Mouse (Mus musculus): Measurements from ENCODE around the gene Zswim4. TPM values are rescaled to one million over a fixed set of nuclear protein-coding genes. Genes with fewer than 3 reads are reported as not detected.

Gene Zswim4
- total RNA-seq, 2 experiments from 2014 or later: 9.5 to 9.8 TPM

DNA sequence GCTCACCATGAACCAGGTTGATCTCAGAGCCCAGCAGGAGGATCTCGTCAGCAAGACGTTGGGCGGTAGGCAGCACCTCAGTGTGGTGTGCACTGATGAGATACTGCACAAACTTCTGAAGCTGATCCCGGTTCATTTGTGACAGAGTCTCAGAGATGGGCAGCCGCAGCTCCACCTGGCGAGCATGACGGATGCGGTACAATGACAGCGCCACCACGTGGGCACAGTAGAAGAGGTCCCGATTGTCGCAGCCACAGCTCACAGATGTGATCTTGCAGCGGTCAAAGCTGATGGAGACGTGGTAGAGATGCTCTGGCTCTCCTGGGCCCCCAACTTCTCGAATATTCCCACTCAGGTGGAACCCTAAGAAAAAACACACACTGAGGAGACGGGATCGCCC is 6.1 kb downstream of the Zswim4 start:
- DNase-seq (ENCODE audit: low spot score in 2 of 2): no peak

DNA sequence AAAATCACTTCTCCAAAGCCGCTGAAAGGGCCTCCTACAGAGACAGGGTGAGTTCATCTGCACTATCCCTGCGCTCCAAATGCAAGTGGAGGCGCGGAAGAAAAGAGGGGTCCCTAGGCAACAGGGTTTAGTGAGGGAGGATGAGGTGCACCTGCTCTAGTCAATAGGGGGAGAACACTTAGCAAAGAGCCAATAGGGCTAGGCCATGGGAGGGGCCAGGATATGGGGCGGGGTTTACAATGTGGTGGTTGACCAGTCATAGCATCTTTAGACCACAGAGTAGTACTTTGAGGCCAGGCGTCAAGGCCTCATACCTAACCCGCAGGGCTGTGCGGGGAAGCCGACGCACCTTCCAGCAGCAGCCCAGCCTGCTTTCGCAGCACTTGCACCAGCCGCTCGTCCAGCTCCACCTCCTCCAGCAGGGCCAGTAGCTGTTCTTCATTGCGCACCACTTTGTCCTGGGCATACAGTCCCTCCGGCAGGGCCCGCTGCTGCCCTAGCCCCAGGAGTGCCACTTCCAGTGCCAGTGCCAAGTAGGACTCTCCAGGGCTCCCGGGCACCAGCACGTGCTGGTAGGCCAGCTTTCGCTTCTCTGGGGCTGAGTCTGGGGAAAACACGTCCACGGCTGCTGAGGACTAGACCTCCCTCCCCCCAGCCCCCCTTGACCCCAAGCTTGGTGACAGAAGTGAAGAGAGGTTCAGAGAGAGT is 13.4 kb downstream of the Zswim4 start:
- DNase-seq (ENCODE audit: low spot score in 2 of 2): no peak

DNA sequence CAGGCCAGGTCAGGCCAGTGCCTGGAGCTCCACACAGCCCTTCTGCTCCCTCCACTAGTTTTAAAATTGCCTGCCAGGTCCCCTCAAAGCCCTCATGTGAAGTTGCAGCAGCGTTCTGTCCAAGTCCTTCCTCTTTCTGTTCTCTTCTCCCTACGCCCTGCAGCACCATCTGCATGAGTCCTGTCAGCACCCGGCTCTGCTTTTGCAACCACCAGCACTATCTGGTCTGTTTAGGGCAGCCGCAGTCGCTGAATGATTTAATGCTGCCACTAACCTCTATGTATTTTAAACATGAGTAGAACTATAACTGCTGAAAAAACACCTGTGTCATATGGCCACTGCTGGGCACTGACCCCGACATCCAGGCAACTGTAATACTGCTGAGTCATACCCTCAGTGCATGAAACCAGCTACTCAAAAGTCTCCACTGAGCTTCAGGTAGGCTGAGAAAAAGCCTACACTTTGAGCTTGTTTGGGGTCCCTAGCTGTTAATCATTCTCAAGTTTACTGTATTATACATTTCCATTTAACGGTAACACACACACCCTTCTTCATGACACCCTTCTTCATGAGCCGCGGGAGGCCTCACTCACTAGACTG is 14.2 kb downstream of the Zswim4 start:
- no peak for DNase-seq (ENCODE audit: low spot score in 2 of 2)

DNA sequence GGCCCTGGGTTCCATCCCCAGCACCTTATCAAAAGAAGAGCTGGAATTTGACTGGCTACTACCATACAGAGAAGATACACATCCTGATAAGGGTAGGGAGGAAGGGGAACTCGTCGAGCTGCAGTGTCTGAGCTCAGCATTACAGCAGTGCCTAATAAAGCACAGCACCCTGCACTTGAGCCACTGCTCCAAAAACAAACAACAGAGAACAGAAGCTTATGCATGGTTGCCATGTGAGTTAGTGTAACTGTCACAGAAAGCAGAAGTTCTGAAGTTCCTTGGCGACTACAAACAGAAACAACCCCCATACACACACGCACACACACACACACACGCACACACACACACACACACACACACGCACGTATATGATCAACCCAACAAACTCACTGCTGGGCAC is 16.8 kb downstream of the Zswim4 start:
- no peak for DNase-seq (ENCODE audit: low spot score in 2 of 2)

DNA sequence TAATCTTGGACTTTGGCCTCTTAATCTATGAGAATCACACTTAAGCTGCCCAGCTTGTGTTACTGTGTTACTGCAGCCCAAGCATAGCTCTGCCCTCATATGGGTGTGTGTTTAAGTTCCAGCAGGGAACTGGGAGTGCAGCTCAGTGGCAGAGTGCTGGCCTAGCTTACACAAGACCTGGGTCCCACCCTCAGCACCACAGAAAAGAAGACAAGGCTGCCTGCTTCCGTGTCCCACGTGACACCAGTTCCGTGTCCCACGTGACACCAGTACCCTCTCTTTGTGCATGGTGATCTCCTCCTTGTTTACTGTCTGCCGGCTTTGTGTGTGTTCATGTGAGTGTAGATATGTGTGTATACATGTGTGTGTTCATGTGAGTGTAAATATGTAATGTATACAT is 18.7 kb downstream of the Zswim4 start:
- no peak for DNase-seq (ENCODE audit: low spot score in 2 of 2)

DNA sequence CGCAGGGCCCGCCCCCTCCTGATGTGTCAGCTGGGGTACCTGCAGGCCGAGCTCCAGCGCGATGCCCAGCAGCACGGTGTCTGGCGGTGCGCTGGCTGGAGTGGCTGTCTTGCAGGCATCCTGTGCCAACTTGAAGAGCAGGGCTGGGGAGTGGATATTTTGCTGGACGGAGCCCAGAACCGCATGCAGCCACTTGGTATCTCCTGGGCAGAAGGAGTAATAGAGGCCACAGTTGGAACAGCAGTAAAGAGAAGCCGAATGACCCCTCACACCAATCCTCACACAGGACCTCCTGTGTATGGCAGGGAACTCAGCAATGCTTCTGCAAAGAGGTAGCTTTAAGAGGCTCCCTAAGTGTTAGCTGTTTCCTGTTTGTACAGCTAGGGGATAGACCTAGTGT is 19.6 kb downstream of the Zswim4 start:
- DNase-seq (ENCODE audit: low spot score in 2 of 2): no peak

DNA sequence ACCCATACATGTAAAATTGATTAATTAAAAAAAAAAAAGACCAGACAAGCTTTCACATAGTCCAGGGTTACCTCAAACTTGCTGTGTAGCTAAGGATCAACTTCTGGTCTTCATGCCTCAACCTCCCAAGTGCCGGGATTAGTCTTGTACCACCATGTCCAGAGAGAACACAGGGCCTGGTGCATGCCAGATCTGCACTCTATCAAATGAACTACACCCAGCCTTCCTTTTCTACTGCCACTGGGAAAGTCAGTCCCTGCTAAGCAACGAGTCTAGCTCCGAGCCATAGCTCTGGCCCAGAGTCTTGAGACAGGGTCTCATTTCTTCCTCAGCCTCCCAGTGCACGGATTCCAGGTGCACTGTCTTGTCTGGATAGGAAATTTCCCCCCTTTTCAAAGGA is 23.6 kb downstream of the Zswim4 start:
- DNase-seq (ENCODE audit: low spot score in 2 of 2): no peak

DNA sequence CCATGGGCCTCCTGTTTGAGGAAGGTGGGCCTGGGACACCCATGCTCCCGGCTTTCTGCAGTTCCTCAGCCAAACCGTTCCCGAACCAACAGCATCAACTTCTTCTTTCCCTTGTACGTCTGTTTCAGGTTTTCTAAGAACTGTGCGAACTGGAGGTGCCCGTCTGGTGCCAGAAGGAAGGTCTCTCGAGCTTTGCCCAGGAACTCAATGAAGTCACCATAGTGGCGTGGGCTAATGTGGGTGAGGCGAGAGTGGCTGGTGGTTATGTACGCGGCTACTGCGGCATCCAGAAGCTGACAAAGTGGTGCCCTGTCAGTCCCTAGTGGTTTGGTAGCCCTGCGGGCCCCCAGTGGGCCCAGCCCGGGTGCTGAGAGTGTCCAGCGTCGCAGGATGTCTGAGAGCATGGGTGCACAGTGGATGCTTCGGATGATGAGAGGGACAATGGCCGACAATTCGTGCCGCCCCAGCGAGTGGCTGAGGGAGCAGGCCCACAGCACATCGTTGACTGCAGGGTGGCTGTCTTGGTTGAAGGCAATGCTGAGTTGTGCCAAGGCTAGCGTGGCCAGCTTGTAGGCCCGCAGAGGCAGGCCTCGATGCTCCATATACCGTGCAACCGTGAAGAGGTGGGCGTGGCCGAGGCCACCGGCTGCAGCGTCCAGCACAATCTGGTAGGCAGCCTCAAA is 24.8 kb downstream of the Zswim4 start:
- DNase-seq (ENCODE audit: low spot score in 2 of 2): no peak

DNA sequence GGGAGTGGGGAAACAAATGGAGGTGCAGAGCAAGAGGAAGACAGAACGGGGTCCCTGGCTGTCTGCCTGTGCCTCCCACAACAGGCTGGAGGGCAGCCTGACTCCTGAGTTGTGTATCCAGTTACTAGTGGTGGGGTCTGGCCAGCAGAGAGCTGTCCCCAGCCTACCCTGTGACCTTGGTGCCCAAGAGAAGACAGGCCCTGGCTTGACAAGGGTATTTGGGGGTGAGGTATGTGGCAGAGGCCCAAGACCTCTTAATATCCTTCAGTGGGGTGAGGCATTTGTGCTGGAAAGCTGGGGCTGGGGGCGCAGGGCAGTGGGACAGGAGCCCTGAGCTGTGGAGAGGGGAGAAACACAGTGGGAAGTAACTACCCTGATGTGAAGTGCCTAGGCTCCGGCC is 25.7 kb downstream of the Zswim4 start:
- DNase-seq (ENCODE audit: low spot score in 2 of 2): no peak

DNA sequence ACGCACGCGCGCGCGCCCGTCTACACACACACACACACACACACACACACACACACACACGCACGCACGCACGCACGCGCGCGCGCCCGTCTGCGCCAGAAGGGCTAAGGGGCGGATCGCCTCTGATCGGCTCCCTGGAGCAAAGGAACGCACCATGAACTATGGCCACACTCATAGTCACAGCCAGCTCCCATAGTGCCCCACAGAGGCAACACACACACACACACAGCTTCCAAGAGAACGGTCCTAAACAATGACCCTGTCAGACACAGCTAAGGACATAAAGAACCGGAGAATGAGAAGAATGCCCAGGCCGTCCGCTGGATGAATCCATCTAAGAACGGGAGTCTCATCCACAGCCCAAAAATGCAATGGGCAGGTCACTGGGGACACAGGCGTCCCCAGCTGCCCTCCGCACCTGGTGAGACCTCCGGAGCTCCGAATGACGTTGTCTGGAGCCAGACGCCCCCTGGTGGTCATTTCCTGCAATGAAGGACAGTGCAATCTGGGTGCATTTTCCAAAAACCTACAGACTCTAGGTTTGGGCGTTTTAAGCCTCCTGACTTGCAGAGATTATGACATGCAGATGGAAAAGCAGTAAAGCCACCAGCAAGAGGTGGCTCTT is 26.6 kb downstream of the Zswim4 start:
- DNase-seq (ENCODE audit: low spot score in 2 of 2): peak; percentile 87 to 88

DNA sequence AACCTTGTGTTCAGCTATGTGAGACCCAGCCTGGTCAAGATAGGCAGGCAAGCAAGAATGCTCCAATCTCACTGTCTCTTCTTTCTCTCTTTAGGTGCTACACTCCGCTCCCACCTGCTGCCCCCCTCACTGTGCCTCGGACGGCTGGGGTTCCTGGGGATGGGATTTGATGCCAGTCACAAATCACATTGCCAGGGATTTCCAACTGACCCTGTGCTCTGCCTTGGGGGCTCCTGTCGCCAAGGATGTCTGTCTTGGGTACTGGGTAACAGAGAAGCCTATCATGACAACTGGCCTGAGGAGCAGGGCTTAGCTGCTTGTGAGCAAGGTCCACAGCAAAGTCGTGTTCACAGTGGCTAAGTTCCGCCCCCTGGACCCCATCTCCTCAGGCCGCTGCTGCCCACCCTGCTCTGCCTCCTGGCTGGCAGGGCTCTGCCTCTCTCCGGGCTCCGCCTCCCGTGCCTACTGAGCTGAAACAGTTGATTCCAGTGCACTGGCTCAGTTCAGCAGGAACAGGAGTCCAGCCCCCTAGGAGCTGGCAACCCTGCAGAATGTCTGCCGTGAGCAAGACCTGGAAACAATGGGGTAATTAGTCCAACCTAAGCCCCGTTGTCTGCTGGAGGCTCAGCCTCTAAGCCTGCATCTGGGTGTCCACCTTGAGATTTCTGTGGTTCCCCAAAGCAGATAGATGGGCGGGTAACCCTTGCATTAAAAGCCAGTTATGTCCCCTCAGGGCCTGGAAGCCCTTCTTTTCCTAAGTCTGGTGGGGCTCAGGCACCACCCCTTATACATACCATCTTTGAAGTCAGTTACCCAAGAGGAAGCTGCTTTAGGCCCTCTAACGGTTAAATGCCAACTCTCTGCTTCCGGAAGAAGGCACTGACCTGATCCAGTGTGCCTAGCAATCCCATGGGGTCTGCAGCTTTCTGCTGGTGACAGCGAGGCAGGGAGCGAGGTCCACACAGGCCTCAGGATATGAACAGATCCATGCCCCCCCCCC is 28.2 kb downstream of the Zswim4 start:
- no peak for DNase-seq (ENCODE audit: low spot score in 2 of 2)

DNA sequence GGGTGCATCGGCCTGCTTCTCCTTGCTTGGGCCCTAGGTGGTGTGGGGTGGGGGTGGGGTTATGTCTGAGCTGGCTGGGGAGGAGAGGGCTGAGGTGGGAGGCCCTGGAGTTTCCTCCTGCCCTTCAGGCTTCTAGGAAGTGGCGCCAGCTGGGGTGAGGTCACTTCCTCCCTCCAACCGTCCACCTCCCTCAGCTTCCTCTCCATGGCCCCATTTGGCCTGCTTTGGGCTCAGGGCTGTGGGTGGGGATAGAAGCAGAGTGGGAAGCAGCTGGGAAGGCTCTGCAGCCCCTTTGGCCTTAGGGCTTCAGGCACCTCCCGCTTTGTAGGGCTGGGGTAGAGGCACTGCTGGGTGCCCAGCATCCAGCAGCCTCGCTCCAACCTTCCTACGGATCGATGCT is 29.0 kb downstream of the Zswim4 start:
- peak in 1 of 2 experiments; percentile 75 for DNase-seq (ENCODE audit: low spot score in 2 of 2)

DNA sequence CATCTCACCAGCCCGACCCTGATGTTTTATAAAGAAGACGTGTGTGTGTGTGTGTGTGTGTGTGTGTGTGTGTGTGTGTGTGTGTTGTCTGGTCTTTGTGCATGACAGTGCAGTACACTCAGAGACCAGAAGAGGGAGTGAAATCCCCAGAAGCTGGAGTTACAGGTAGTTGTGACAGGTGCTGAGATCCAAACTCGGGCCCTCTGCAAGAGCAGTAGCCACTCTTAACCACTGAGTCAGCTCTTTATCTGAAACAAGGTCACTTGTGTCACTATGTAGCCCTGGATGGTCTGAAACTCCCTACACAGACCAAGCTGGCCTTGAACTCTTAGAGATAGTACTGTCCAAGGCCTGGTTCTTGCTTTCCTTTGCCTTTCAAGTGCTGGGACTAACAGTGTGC is 30.2 kb downstream of the Zswim4 start:
- no peak for DNase-seq (ENCODE audit: low spot score in 2 of 2)

DNA sequence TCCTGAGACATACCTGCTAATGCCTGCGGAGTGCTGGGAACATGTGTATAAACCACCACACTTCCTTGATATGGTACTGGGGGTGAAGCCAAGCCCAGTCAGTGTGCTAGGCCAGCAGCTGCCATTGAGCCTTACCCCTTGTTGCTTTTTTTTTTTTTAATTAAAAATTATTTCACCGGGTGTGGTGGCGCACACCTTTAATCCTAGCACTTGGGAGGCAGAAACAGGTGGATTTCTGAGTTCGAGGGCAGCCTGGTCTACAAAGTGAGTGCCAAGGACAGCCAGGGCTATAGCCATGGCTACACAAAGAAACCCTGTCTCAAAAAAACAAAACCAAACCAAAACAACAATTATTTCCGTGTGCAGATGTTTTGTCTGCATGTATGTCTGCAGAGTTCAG is 31.8 kb downstream of the Zswim4 start:
- DNase-seq (ENCODE audit: low spot score in 2 of 2): no peak

DNA sequence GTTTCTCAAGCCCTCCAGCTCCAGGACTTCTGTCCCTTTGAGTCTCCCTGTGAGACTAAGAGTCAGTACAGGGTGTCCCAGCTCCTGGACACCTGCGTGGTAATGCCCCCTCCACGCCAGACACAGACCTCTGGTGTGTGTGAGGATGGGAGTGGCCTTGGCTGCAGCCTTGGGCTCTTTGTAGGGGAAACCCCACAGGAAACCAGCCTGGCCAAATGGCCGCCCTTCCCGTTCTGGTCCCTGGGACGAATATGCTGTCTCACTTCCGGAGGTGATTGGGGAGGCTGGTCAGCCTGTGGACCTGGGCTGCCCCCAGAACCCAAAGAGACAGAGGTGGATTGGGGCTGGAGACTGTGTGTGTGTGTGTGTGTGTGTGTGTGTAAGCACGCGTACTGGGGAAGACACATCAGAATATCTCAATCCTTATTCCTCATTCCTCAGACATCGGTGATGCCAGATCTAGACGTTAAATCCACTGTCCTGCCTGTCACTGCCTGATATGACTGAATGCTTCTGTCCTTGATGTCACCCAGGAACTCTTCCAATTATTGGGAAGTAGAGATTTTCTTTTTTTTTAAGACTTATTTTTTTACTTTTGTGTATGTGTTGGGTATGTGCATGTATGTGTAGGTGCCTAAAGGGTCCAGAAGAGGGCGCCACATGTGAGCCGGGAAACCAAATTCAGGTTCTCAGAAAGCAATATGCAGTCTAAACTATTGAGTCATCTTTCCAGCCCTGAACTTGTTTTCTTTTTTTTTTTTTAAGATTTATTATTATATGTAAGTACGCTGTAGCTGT is 32.7 kb downstream of the Zswim4 start:
- peak in 1 of 2 experiments; percentile 73 for DNase-seq (ENCODE audit: low spot score in 2 of 2)

DNA sequence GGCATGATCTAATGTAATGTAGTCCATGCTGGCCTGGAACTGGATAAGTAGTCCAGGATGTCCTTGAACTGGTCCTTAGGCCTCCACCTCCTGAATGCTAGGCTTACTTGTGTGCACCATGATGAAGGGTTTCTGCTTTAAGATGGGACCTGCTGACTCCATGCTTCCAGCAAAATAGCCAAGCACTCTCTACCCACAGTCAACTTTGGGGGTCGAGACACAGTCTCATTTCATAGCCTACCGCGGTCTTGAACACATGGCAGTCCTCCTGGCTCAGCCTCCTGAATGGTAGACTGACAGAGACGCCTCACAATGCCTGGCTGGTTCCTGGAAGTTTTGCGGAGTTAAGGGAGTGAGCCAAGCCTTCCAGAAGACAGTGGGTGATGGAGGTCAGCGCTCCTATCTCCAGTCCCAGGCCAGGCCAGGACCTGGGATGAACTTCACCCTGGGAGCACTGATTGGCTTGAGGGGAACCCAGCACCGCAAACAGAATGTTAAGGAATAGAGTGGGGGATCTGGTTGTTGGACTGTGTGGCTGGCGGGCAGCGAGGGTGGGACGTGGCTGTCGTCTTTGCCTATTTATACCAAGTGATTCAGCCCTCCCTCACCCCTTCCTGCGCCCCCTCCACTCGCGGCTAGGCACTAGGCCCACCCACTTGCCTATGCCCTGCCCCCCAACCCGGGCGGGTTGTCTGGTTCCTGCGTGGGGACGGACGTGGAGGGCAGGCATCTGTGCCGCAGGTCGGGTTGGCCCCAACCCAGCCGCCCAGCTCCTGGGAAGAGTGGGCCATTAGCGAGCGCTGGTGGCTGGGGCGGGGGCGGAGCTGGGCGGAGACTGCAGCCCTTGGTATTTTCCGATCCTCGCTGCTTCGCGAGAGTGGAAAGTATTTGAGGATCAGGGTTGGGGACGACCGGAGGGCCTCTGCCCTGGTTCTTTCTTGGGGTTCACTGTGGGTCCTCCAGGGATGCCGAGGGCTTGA is 33.6 kb downstream of the Zswim4 start:
- peak; percentile 71 to 84 for DNase-seq (ENCODE audit: low spot score in 2 of 2)

DNA sequence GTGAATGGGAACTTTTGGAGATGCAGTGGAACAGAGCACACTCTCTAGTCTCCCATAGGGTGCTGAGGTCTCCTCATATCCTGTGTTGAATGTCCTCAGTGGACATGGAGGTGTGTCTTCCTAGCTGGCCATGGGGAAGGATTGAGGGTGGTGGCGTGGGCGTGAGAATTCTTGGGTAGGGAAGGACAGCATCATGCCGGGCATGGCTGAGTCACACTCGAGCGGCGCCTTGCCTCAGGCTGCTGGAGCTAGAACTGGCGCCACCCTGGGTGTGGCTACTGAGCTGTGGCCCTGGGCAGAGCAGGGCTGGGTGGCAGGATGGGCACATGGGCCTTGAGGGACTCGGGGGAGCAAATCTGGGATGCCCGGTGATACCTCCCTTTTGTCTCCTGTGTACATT is 34.4 kb downstream of the Zswim4 start:
- no peak for DNase-seq (ENCODE audit: low spot score in 2 of 2)

DNA sequence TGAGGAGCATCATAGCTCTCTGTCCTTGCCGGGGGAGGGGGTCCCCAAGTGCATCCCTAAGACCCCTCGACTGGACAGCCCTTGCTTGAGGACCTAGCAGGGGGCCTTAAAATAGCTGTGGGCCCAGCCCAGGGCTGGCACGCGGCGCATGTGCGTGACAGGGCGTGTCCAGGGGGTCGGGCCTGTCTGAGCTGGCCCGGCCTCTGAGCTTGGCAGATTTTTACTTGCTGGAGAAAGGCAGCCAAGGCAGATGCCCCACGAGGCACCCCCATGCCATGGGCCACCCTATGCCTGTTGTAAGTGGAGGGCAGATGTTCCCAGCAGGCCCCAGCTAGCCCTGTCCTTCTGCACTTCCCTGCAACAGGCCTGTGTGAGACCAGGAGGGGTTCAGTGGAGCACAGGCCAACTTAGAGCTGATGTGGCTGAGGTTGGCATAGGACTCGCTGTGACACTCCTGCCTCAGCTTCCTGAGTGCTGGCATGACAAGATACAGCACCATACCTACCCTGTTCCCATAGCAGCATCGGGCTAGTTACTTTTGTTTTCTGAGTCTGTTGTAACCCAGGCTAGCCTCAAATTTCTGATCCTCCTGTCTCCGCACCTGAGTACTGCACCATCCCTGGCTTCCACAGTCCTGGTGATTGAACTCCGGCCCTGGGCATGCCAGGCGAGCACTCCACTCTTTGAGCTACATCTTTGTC is 35.2 kb downstream of the Zswim4 start:
- peak; percentile 56 to 76 for DNase-seq (ENCODE audit: low spot score in 2 of 2)
